Mouse (Mus musculus): ENCODE measurements around the gene Ppara. TPM values are rescaled to one million over a fixed set of nuclear protein-coding genes. Genes with fewer than 3 reads are reported as not detected.

The Ppara gene
- polyA plus RNA-seq, 1 experiment, result 1.1 TPM

- no peak overlapping the region for H3K4me3 ChIP-seq (replicated peaks; ENCODE audit: control insufficient read depth, low read depth, low read length)
- 89% methylated on average over 13 of the region's 13 CpGs for WGBS
- no peaks in the 10 kb centered on the region for H3K4me1 ChIP-seq (ENCODE audit: control insufficient read depth, insufficient read depth, low read length)
- H3K27ac ChIP-seq (ENCODE audit: control insufficient read depth, insufficient read depth, low read depth, low read length, poor library complexity), result no peak overlapping the region
- TF ChIP-seq POLR2A (IDR thresholded peaks at IDR 0.05; ENCODE audit: borderline replicate concordance, control insufficient read depth, low read depth, low read length) (no peak), CTCF (IDR thresholded peaks at IDR 0.05; ENCODE audit: control insufficient read depth, insufficient read depth, low read length) (no peak)
Observed at GRCm38 (mm10) chr15:85702411-85702951, 32.3 kb upstream of the Ppara start.

DNA sequence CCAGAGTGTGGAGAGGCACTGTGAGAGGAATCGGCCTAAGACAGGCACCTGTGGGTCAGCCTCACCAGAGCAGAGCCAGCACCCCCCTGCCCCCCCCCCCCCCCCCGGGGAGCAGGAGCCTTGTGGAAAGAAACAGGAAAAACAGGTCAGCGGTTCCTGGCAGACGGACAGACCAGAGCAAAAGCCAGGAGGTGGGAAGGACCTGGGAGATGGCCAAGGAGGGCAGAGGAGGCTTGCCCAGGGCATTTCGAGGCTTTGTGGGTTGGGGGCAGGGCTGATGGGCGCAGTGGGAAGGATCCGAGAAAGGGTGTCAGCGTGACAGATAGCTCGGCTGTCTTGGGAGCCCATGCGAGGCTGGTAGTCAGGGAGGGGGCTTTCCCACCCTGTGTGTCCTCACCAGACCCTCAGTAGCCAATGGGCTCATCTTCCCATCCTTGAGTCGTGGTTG lies 31.6 kb upstream of the Ppara start:
- 86% methylated on average over 11 of the region's 11 CpGs for WGBS
- H3K4me3 ChIP-seq (replicated peaks; ENCODE audit: control insufficient read depth, low read depth, low read length), result no peak overlapping the region
- H3K27ac ChIP-seq (ENCODE audit: control insufficient read depth, insufficient read depth, low read depth, low read length, poor library complexity), result no peak overlapping the region
- TF ChIP-seq POLR2A (IDR thresholded peaks at IDR 0.05; ENCODE audit: borderline replicate concordance, control insufficient read depth, low read depth, low read length) (no peak), CTCF (IDR thresholded peaks at IDR 0.05; ENCODE audit: control insufficient read depth, insufficient read depth, low read length) (no peak)
- H3K4me1 ChIP-seq (ENCODE audit: control insufficient read depth, insufficient read depth, low read length), result no peaks in the 10 kb centered on the region

GRCm38 (mm10) chr15:85703858-85704257 lies 30.9 kb upstream of the Ppara start:
- WGBS, result 91% methylated on average over 4 of the region's 4 CpGs
- TF ChIP-seq CTCF (IDR thresholded peaks at IDR 0.05; ENCODE audit: control insufficient read depth, insufficient read depth, low read length) (no peak), POLR2A (IDR thresholded peaks at IDR 0.05; ENCODE audit: borderline replicate concordance, control insufficient read depth, low read depth, low read length) (no peak)
- H3K4me3 ChIP-seq (replicated peaks; ENCODE audit: control insufficient read depth, low read depth, low read length), result no peak overlapping the region
- no peak overlapping the region for H3K27ac ChIP-seq (ENCODE audit: control insufficient read depth, insufficient read depth, low read depth, low read length, poor library complexity)
- no peaks in the 10 kb centered on the region for H3K4me1 ChIP-seq (ENCODE audit: control insufficient read depth, insufficient read depth, low read length)

- TF ChIP-seq POLR2A (IDR thresholded peaks at IDR 0.05; ENCODE audit: borderline replicate concordance, control insufficient read depth, low read depth, low read length) (no peak), CTCF (IDR thresholded peaks at IDR 0.05; ENCODE audit: control insufficient read depth, insufficient read depth, low read length) (no peak)
Observed at GRCm38 (mm10) chr15:85704341-85705012, 30.3 kb upstream of the Ppara start.

DNA sequence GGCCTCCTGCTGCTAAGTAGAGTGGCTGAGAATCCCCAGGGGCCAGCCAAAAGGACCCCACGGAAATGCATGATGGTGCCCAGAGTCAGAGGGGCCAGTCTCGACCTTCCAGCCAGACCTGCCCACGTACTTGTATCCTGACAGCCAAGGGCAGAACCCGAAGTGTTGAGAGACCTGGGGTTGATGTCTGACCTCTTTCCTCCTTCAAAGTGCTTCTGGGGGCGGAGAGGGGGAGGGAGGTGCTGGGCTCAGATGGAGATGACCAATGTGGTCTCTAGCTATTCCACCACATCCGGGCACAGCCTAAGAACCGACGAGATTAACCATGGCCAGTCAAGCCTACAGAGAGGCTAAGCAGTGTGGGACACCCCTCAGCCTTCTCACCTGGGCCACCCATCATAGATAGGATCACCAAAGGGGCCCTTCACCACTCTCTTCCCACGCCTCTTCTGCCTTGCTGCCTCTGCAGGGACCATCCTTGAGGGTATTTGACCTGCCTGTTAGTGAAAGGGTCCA lies 29.7 kb upstream of the Ppara start:
- 83% methylated on average over 9 of the region's 9 CpGs for WGBS
- TF ChIP-seq POLR2A (IDR thresholded peaks at IDR 0.05; ENCODE audit: borderline replicate concordance, control insufficient read depth, low read depth, low read length) (no peak), CTCF (IDR thresholded peaks at IDR 0.05; ENCODE audit: control insufficient read depth, insufficient read depth, low read length) (no peak)
- Histone ChIP-seq H3K4me3 (replicated peaks; ENCODE audit: control insufficient read depth, low read depth, low read length) (no peak overlapping the region), H3K4me1 (ENCODE audit: control insufficient read depth, insufficient read depth, low read length) (no peaks in the 10 kb centered on the region), H3K27ac (ENCODE audit: control insufficient read depth, insufficient read depth, low read depth, low read length, poor library complexity) (no peak overlapping the region)

More at GRCm38 (mm10) chr15:85704341-85705012, 30.3 kb upstream of the Ppara start:
- Histone ChIP-seq H3K4me1 (ENCODE audit: control insufficient read depth, insufficient read depth, low read length) (no peaks in the 10 kb centered on the region), H3K27ac (ENCODE audit: control insufficient read depth, insufficient read depth, low read depth, low read length, poor library complexity) (no peak overlapping the region), H3K4me3 (replicated peaks; ENCODE audit: control insufficient read depth, low read depth, low read length) (no peak overlapping the region)
- WGBS, result 83% methylated on average over 8 of the region's 8 CpGs

DNA sequence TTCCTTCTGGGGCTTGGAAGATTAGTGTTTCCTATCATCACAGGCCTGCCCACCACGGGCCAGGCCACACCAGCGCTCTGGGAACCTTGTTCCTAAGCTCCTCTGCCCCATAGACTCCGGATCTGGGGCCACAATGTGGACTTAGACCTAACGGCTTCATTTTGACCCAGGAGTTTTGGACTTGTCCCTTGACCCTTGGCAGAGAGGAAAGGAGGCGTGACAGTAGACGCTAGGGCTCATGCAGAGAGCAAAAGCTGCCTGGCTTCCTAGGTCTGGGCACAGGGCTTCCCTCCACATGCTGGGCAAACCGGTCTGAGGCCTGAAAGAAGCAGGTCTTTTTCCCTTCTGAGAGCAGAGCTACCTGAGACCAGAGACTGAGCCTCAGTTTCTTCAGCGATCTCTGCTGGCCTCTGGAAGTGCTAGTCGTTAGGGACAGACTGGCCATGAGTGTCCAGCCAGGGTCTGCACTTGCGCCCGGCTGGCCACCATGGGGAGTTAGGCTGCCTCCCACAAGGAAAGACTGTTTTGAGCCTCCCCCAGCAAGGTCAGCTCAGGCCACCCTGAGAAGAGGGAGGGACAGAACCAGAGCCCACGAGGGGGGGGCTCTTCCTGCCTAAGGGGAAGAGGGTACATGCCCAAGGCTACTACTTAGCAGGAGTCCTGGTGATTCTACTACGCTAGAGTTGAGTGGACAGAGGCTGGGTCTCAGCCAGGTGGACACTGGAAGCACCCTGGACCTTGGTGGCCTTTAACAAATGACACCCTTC lies 29.0 kb upstream of the Ppara start:
- no peaks in the 10 kb centered on the region for H3K4me1 ChIP-seq (ENCODE audit: control insufficient read depth, insufficient read depth, low read length)
- TF ChIP-seq CTCF (IDR thresholded peaks at IDR 0.05; ENCODE audit: control insufficient read depth, insufficient read depth, low read length), result no peak
- no peak for TF ChIP-seq POLR2A (IDR thresholded peaks at IDR 0.05; ENCODE audit: borderline replicate concordance, control insufficient read depth, low read depth, low read length)
- H3K27ac ChIP-seq (ENCODE audit: control insufficient read depth, insufficient read depth, low read depth, low read length, poor library complexity), result no peak overlapping the region
- no peak overlapping the region for H3K4me3 ChIP-seq (replicated peaks; ENCODE audit: control insufficient read depth, low read depth, low read length)
- 80% methylated on average over 13 of the region's 13 CpGs for WGBS

DNA sequence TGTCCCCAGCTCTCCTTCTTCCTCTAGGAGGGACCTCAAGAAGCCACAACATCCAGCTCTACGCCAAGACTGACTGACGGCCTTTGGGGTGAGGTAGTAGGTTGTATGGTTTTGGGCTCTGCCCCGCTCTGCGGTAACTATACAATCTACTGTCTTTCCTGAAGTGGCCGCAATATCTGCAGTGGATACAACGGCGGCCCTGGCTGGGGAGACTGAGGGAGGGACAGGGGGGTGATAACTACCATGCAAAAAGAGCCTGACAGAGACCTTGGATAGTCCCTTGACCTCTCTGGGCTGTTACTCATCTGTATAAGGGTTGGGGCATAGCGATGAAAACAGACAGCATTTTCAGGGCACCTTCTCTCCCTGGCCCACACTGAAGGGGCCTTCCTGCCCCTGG lies 28.3 kb upstream of the Ppara start:
- Histone ChIP-seq H3K4me1 (ENCODE audit: control insufficient read depth, insufficient read depth, low read length) (no peaks in the 10 kb centered on the region), H3K27ac (ENCODE audit: control insufficient read depth, insufficient read depth, low read depth, low read length, poor library complexity) (no peak overlapping the region), H3K4me3 (replicated peaks; ENCODE audit: control insufficient read depth, low read depth, low read length) (no peak overlapping the region)
- TF ChIP-seq CTCF (IDR thresholded peaks at IDR 0.05; ENCODE audit: control insufficient read depth, insufficient read depth, low read length) (no peak), POLR2A (IDR thresholded peaks at IDR 0.05; ENCODE audit: borderline replicate concordance, control insufficient read depth, low read depth, low read length) (no peak)
- 77% methylated on average over 8 of the region's 8 CpGs for WGBS

DNA sequence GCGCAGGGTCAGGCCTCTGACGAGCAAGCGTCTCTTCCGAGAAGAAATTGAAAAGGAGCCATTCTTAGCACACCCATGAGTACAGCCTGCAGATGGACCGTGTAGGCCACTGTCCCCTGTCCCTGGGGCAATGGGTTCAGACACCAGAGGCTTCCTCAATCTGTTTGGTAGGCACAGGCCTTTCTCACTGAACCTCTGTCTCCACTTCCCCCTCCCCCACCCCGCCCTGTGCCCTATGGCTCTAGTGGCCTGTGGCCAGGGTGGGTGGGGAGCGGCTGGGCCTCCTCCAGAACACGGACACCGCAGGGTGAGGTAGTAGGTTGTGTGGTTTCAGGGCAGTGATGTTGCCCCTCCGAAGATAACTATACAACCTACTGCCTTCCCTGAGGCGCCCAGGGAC lies 27.8 kb upstream of the Ppara start:
- H3K27ac ChIP-seq (ENCODE audit: control insufficient read depth, insufficient read depth, low read depth, low read length, poor library complexity), result no peak overlapping the region
- WGBS, result 82% methylated on average over 11 of the region's 11 CpGs
- H3K4me1 ChIP-seq (ENCODE audit: control insufficient read depth, insufficient read depth, low read length), result no peaks in the 10 kb centered on the region
- TF ChIP-seq POLR2A (IDR thresholded peaks at IDR 0.05; ENCODE audit: borderline replicate concordance, control insufficient read depth, low read depth, low read length), result no peak
- no peak for TF ChIP-seq CTCF (IDR thresholded peaks at IDR 0.05; ENCODE audit: control insufficient read depth, insufficient read depth, low read length)
- no peak overlapping the region for H3K4me3 ChIP-seq (replicated peaks; ENCODE audit: control insufficient read depth, low read depth, low read length)

Data from bone marrow, adult 2 months (tissue).